Mouse (Mus musculus) midbrain, embryonic 16.5 days (tissue): Measurements from ENCODE around the gene Srgap3. TPM values are rescaled to one million over a fixed set of nuclear protein-coding genes. Genes with fewer than 3 reads are reported as not detected.

Experiments
- ATAC-seq: fragments of 200-750 bp; cut with Nextera tagmentation; 2 replicates; pipeline ENCODE4 v1.8.0; 2017; ENCODE audit warnings: moderate TSS enrichment
- H3K27ac ChIP-seq: fragments of 300-500 bp; sonication (generic); 2 replicates; pipeline ENCODE4 v1.5.1; 2014; ENCODE audit warnings: mild to moderate bottlenecking, low read length, mixed read lengths
- H3K27me3 ChIP-seq: fragments of 300-500 bp; sonication (generic); 2 replicates; pipeline ENCODE4 v1.6.1; 2014; ENCODE audit warnings: low read depth, low read length, mixed read lengths; ENCODE audit not compliant: control insufficient read depth, insufficient read depth
- H3K36me3 ChIP-seq: fragments of 300-500 bp; sonication (generic); 2 replicates; pipeline ENCODE4 v1.6.1; 2014; ENCODE audit warnings: mild to moderate bottlenecking, low read length, moderate library complexity, mixed read lengths; ENCODE audit not compliant: control insufficient read depth, insufficient read depth
- H3K4me1 ChIP-seq: fragments of 300-500 bp; sonication (generic); 2 replicates; pipeline ENCODE4 v1.6.1; 2014; ENCODE audit warnings: mild to moderate bottlenecking, low read length, mixed read lengths; ENCODE audit not compliant: control insufficient read depth, insufficient read depth
- H3K4me2 ChIP-seq: fragments of 300-500 bp; sonication (generic); 2 replicates; pipeline ENCODE4 v1.6.1; 2014; ENCODE audit warnings: mild to moderate bottlenecking, low read length, mixed read lengths
- H3K4me3 ChIP-seq: fragments of 300-500 bp; sonication (generic); 2 replicates; pipeline ENCODE4 v1.5.1; 2014; ENCODE audit warnings: low read depth, mild to moderate bottlenecking, low read length, moderate library complexity, mixed read lengths
- H3K9ac ChIP-seq: fragments of 300-500 bp; sonication (generic); 2 replicates; pipeline ENCODE4 v1.6.1; 2014; ENCODE audit warnings: low read depth, low read length, mixed read lengths
- H3K9me3 ChIP-seq: fragments of 300-500 bp; sonication (generic); replicated peaks from 2 replicates; pipeline ENCODE4 v1.6.1; 2014; ENCODE audit warnings: mild to moderate bottlenecking, low read length, mixed read lengths; ENCODE audit not compliant: control insufficient read depth, poor library complexity, severe bottlenecking
- WGBS: fragments of 180-500 bp; shearing (Covaris S2); extraction: QIAGEN DNeasy Blood & Tissue Kit; methylation state at CpG from one replicate; pipeline ENCODE4 v1.1.7; 2014; 5-methylcytosine and 5-hydroxymethylcytosine counted together
- polyA plus RNA-seq: library from polyadenylated mRNA; unstranded; fragments of >200 nt; fragmentation: Nextera tagmentation; extraction: Ambion mirVana; gene quantifications from 2 replicates; pipeline ENCODE4 v1.2.1, GENCODE M21; 2015

Srgap3 gene
- polyA plus RNA-seq, 1 experiment from 2014 or later = 37.4 TPM

- no peaks in the 10 kb centered on the region for H3K27me3 ChIP-seq
- H3K4me3 ChIP-seq = no peak overlapping the region
- no peaks in the 10 kb centered on the region for H3K9me3 ChIP-seq
- no peak overlapping the region for H3K4me2 ChIP-seq
- H3K36me3 ChIP-seq = no peaks in the 10 kb centered on the region
- no peak for ATAC-seq
- 0 out of 2 replicates have a peak overlapping the region, but pooled peaks have one; percentile 43 for H3K27ac ChIP-seq
- H3K4me1 ChIP-seq = peaks cover 37% of the 10 kb centered on the region
- no peak overlapping the region for H3K9ac ChIP-seq
- WGBS = 65% methylated on average over 5 of the region's 5 CpGs
Measured at GRCm38 (mm10) chr6:112842426-112842825, 104.6 kb downstream of the Srgap3 start.

- ATAC-seq = no peak
- WGBS = 22% methylated on average over 5 of the region's 5 CpGs
- Histone ChIP-seq H3K4me3 (no peak overlapping the region), H3K27me3 (no peaks in the 10 kb centered on the region), H3K9ac (0 out of 2 replicates have a peak overlapping the region, but pooled peaks have one; percentile 17), H3K4me2 (no peak overlapping the region), H3K27ac (peak overlapping the region; percentile 56), H3K9me3 (no peaks in the 10 kb centered on the region), H3K36me3 (no peaks in the 10 kb centered on the region), H3K4me1 (peaks cover 40% of the 10 kb centered on the region)
Measured at GRCm38 (mm10) chr6:112840400-112840799, 106.7 kb downstream of the Srgap3 start.

GRCm38 (mm10) chr6:112839391-112839790 lies 107.7 kb downstream of the Srgap3 start:
- H3K27me3 ChIP-seq = no peaks in the 10 kb centered on the region
- H3K4me3 ChIP-seq = no peak overlapping the region
- no peaks in the 10 kb centered on the region for H3K36me3 ChIP-seq
- peaks cover 41% of the 10 kb centered on the region for H3K4me1 ChIP-seq
- 36% methylated on average over 3 of the region's 3 CpGs for WGBS
- H3K9ac ChIP-seq = no peak overlapping the region
- no peaks in the 10 kb centered on the region for H3K9me3 ChIP-seq
- H3K27ac ChIP-seq = peak overlapping the region; percentile 76
- no peak overlapping the region; the same call in 1 of the 2 replicates for H3K4me2 ChIP-seq
- ATAC-seq = no peak

- ATAC-seq = peak; percentile 84
- H3K36me3 ChIP-seq = no peaks in the 10 kb centered on the region
- WGBS = 3% methylated on average over 2 of the region's 2 CpGs
- H3K27ac ChIP-seq = peak overlapping the region; percentile 76
- H3K9ac ChIP-seq = 0 out of 2 replicates have a peak overlapping the region, but pooled peaks have one; percentile 7
- no peak overlapping the region for H3K4me3 ChIP-seq
- no peaks in the 10 kb centered on the region for H3K27me3 ChIP-seq
- no peaks in the 10 kb centered on the region for H3K9me3 ChIP-seq
- H3K4me2 ChIP-seq = peak overlapping the region; percentile 19; the same call in 1 of the 2 replicates
- peaks cover 46% of the 10 kb centered on the region for H3K4me1 ChIP-seq
Measured at GRCm38 (mm10) chr6:112838879-112839278, 108.2 kb downstream of the Srgap3 start.

- Histone ChIP-seq H3K27me3 (no peaks in the 10 kb centered on the region), H3K9ac (no peak overlapping the region), H3K4me3 (no peak overlapping the region), H3K4me2 (no peak overlapping the region), H3K9me3 (no peaks in the 10 kb centered on the region), H3K4me1 (peaks cover 48% of the 10 kb centered on the region), H3K36me3 (no peaks in the 10 kb centered on the region), H3K27ac (no peak overlapping the region)
- ATAC-seq = no peak
- 76% methylated on average over 4 of the region's 4 CpGs for WGBS
Measured at GRCm38 (mm10) chr6:112836712-112837111, 110.4 kb downstream of the Srgap3 start.

GRCm38 (mm10) chr6:112835413-112835812 lies 111.7 kb downstream of the Srgap3 start:
- no peak for ATAC-seq
- Histone ChIP-seq H3K4me3 (no peak overlapping the region), H3K27me3 (no peaks in the 10 kb centered on the region), H3K4me2 (no peak overlapping the region), H3K9ac (no peak overlapping the region), H3K36me3 (no peaks in the 10 kb centered on the region), H3K9me3 (no peaks in the 10 kb centered on the region), H3K27ac (0 out of 2 replicates have a peak overlapping the region, but pooled peaks have one; percentile 4), H3K4me1 (peaks cover 40% of the 10 kb centered on the region)
- WGBS = 64% methylated on average over 4 of the region's 4 CpGs

- Histone ChIP-seq H3K36me3 (no peaks in the 10 kb centered on the region), H3K4me1 (peaks cover 40% of the 10 kb centered on the region), H3K4me2 (no peak overlapping the region), H3K27ac (peak overlapping the region; percentile 43; the same call in 1 of the 2 replicates), H3K9me3 (no peaks in the 10 kb centered on the region), H3K4me3 (no peak overlapping the region), H3K9ac (no peak overlapping the region), H3K27me3 (no peaks in the 10 kb centered on the region)
- WGBS = 72% methylated on average over 5 of the region's 5 CpGs
- ATAC-seq = no peak
Measured at GRCm38 (mm10) chr6:112834430-112834829, 112.6 kb downstream of the Srgap3 start.

GRCm38 (mm10) chr6:112833763-112834162 lies 113.3 kb downstream of the Srgap3 start:
- H3K36me3 ChIP-seq = no peaks in the 10 kb centered on the region
- ATAC-seq = peak; percentile 12; the same call in 1 of the 2 replicates
- peak overlapping the region; percentile 43 for H3K27ac ChIP-seq
- H3K4me1 ChIP-seq = peaks cover 33% of the 10 kb centered on the region
- H3K9me3 ChIP-seq = no peaks in the 10 kb centered on the region
- H3K27me3 ChIP-seq = no peaks in the 10 kb centered on the region
- H3K4me2 ChIP-seq = peak overlapping the region; percentile 1; the same call in 1 of the 2 replicates
- WGBS = 24% methylated on average over 6 of the region's 6 CpGs
- H3K9ac ChIP-seq = peak overlapping the region; percentile 36
- H3K4me3 ChIP-seq = no peak overlapping the region

- no peak for ATAC-seq
- Histone ChIP-seq H3K9me3 (no peaks in the 10 kb centered on the region), H3K27ac (0 out of 2 replicates have a peak overlapping the region, but pooled peaks have one; percentile 20), H3K4me2 (no peak overlapping the region), H3K36me3 (no peaks in the 10 kb centered on the region), H3K9ac (no peak overlapping the region), H3K27me3 (no peaks in the 10 kb centered on the region), H3K4me1 (peaks cover 23% of the 10 kb centered on the region), H3K4me3 (no peak overlapping the region)
- 59% methylated on average over 12 of the region's 12 CpGs for whole genome bisulfite sequencing
Measured at GRCm38 (mm10) chr6:112829196-112829595, 117.9 kb downstream of the Srgap3 start.
